Mouse (Mus musculus) cerebellum, adult 18-20 months (tissue): ENCODE data around the gene Gpm6b.

Experiments
- DNase-seq, 2 experiments: peaks; one replicate each; pipeline ENCODE4 v3.0.0; 2021

Gpm6b gene

DNA sequence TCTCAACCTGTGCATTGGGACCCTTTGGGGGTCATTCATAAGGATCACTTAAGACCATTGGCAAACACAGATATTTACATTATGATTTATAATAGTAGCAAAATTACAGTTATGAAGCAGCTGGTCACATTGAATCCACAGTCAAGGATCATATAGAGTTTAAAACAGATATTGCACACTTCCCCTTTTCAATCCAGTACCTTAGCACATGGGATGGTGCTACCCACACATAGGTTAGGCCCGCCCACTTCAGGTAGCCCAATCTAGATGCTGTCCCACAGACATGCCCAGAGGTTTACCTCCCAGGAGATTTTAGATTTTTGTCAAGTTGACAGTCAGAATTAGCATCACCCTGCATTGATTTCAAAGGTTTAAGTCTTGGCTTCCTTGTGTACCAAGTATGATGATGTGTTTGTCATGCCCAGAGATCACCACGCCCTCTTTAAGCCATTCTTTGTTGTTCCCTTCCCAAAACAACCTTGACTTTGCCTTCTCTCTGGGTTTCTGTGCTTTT is 121.3 kb downstream of the Gpm6b start:
- no peak for DNase-seq

DNA sequence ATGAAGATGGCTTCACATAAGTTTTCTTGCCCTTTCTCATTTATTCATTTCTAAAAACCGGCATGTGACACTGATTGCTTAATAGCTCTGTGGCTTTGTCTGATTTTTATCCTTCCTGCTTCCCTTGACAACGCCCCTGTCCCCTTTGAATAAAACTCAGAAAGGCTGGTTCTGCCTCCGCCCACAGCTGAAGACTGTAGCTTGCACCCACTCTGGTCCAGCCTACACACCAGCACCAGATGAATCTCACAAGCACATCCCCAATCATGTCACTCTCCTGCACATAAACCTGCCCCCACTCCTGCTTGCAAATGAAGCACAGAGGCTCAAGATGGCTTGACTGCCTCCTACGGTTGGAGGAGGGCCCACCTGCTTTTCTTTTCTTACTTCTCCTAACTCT is 121.7 kb downstream of the Gpm6b start:
- DNase-seq, result no peak

DNA sequence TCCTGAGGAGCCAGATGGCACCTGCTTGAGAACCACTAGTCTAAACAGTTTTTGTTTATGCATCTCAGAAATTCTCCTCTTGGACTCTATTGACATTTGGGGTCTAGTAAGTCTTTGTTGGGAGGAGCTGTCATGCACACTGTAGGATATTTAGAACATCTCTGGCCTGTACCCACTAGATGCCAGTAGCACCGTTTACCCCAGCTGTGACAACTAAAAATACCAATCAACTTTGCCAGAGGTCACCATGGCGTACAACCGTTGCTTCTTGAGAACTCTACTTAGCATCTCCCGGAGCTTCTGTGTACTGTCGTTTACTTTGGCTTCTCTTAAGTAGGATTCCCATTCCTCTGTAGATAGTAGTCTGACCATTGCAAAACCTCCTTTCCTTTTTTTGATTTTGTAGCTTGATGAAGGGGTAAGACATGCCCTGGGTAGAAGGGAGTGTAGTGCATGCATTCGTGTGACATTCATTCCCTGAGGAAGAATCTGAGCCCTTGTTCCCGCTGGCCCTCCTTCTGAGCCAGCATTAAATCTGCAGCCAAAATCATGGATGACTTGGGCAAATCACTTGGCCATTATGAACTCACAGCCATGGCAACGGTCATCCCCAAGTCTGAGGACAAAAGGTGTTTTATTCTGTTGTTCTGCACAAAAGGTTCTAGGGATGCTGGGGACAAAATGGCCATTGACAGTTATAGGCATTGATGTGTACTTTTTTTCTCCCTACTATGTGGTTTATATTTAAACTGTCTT is 126.9 kb downstream of the Gpm6b start:
- DNase-seq, result no peak

DNA sequence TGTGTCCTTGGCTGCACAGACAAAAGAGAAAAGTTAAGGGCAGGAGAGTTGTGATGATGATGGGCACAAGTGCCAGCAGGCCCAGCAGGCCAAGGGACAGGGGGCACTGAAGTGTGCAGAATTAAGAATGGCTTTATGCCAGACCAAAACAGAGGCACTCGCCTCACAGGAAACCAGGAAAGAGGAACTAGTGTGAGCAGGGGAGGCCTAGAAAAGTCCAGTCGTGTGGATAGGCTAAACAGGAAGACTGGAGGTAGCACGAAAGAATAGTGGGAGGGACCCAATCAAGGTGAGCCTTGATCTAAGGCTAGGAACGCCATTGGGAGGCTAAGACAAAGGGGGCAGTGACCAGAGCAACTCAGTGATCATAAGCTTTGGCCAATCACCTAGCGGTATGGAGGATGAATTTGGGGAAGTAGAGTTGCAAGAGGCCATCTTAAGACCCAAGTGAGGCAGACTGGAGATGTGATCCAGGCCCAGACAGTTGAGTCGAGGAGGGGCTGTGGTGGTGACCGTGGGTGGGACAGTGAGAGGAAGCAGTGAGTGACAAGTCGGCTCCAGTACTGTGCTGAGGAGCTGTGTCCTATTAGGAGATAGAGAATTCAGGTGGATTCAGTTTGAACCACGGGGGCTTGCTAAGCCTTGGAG is 138.1 kb downstream of the Gpm6b start:
- peak; percentile 22 to 27 for DNase-seq

DNA sequence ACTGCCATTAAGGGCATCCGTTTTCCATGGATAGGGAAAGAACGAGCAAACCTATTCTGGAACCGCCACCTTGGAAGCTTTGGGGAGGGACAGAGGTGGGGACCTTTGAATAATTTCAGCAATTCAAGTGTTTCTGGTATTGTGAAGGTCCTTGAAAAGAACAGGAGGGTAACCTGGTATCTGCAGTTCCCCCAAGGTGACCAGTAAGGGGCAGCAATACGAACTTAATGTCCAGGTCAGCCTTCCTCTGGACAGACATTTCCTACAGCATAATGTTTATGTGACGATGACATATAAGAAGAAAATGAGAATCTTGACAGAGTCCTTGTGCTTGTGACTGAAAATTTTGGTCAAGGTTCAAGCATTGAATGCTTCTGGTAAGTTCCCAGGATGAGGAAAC is 139.9 kb downstream of the Gpm6b start:
- DNase-seq, result no peak

DNA sequence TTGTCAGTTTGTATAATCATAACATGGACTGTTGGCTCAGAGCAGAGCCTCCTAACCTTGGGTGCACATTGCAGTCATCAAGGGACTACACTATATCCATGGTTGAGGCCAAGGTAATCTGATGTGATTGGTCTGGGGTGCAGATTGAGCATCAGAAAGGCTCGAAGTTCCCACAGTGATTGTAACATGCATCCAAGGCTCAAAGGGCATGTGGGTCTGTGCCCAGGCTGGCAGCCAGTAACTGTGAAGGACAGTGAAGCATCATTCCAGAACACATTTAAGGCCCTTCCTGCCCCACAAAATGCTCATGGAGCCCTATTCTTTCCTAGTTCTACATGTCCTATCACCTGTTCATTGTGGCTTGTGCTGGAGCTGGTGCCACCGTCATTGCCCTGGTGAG is 144.9 kb downstream of the Gpm6b start:
- DNase-seq, result no peak

DNA sequence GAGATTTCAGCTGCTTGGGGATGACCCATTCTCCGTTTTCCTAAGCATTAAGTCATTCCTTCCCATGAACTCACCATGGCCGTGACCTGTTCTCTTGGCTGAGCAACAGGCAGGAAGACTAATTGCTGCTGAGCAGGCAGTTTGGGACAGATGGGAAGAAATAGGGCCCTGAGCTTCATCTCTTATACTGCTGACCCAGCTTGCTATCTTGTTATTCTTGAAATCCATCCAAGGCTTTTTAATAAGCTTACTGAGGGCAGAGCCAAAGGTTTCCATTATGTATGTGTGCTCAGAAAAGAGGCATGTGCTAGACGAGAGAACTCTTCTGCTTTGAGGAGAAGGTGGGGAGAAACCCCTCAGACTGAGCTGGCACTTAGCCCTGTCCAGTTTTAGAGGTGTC is 146.2 kb downstream of the Gpm6b start:
- DNase-seq, result peak in 1 of 2 experiments; percentile 26

DNA sequence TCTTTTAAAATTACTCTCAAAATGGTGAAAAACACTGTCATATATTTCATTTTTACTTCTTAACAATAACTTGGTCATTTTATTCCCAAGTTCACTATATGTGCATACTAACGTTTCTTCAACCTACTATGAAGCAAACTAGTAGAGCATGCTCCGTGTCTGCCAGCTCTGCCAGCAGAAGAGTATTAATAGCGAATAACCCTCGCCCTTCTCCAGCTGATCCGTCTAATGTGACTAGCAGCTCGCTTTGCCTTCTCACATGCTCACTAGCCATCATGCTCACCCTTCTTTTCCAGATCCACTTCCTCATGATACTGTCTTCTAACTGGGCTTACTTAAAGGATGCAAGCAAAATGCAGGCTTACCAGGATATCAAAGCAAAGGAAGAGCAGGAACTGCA is 147.9 kb downstream of the Gpm6b start:
- DNase-seq, result no peak

DNA sequence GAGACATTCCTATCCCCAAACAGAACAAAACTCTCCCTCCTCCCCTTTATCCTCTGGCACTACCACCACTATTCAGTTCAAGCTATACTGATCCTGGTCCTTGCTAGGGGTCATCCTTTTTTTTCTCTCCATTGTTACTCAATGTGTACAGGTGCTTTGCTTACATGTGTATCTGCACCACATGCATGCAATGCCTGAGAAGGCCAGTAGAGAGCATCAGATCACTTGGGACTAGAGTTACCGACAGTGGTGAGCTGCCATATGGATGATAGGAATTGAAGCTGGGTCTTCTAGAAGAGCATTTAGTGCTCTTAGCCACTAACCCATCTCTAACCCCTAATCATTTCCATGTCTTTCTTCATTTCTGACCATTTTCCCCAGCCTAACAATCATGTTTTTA is 155.0 kb downstream of the Gpm6b start:
- no peak for DNase-seq

DNA sequence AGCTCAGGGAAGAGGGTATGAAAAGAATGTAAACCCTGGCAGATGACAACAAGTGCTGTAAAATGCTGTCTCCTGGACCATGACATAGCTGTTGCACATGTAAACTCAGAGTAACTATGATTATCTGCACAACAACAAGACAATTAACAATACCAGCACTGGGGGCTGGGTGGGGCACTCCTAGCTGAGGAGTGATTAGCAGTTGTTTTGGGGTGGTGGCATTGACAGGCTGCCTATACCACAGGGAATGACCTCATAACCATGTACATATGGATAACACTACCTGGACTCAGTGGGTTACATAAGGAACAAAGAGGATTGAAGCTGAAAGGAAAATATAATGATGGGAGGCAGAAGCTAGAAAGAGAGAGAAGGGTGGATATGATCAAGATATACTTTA is 169.2 kb downstream of the Gpm6b start:
- DNase-seq, result no peak

DNA sequence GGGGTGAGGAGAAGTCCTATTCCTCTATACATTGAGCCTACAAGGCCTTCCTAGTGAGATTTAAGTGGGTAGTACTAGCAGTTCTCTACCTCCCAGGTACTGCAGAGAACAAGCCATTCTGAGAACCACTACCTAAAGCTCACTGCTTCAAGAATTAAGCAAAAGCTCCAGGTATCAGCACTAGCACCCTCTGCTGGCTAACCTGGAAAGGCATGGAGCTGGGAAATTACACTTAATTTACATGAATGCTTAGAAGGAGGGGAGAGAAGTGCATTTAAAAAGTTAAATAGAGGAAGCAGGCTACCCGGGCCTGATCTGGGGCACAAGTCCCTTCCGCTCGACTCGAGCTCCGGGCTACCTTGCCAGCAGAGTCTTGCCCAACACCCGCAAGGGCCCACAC is 177.5 kb downstream of the Gpm6b start:
- DNase-seq, result peak; percentile 53 to 56

DNA sequence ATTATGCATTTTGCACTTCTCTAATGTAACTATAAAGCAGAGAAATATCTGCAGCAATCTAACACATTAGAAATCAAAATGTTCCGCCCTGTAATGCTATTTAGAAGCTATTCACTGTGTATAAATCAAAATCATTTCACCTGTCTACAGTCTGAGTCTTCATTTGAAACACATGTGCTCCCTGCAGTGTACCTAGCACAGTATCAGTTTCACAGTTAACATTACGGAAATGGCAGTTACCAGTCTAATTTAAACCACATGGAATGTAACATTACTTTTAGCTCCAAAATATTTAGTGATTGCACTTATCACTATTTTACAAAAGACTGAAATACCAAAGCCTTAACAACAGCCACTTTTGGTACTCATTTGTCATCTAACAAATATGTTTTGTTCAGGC is 196.1 kb downstream of the Gpm6b start:
- DNase-seq, result no peak
